Comparison of ENCODE assay signal across 8 mouse cellular contexts in the genomic region with DNA sequence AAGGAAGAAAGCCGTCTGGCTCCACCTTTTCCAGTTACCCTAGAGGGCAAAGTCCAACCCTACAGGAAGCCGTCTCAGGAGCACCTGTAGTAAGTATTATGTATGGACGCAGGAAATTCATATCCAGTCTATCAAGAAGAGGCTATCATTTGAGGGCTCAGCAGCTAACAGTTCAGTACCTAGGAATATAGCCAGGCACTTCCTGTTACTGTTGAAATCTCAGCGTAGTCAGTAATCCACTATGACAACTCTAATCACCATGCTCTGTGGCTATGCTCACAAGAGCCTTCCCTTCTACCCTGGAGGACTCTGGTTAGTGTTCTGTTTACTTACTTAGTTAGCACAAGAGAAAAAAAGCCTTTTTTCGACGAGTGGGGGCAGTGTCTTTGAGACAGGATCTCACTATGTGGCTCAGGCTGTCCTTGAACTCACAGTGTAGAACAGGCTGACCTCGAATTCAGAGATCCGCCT. TPM values are rescaled to one million over a fixed set of nuclear protein-coding genes. Genes with fewer than 3 reads are reported as not detected.
DNase-seq lines count a peak whose midpoint lies in the region; ATAC-seq and TF ChIP-seq lines count a peak whose summit lies in the region.

No protein-coding gene starts in this region.

- 62% methylated on average over 8 of the region's 8 CpGs for WGBS in embryonic facial prominence, embryonic 10.5 days
- 61% methylated on average over 8 of the region's 8 CpGs for WGBS in limb, embryonic 12.5 days
- WGBS in stomach, embryonic 15.5 days: 39% methylated on average over 8 of the region's 8 CpGs

- no peaks in the 10 kb centered on the region for H3K9me3 ChIP-seq in embryonic facial prominence, embryonic 10.5 days
- H3K9me3 ChIP-seq in limb, embryonic 12.5 days: no peaks in the 10 kb centered on the region
- H3K9me3 ChIP-seq in stomach, embryonic 15.5 days: no peaks in the 10 kb centered on the region

- intact Hi-C loops in gastrocnemius, adult 2 months (cut with DNase I): loop anchor here (5.0 to 10.0 kb wide), 3 partner anchors 146 to 253 kb away; partner anchors contain the start of genes Lars2 and Zfp445

- H3K9ac ChIP-seq in limb, embryonic 12.5 days (replicated peaks): peak overlapping the region; percentile 94
- H3K9ac ChIP-seq in stomach, embryonic 15.5 days: 0 out of 2 replicates have a peak overlapping the region, but pooled peaks have one; percentile 97

- no peak for DNase-seq in gastrocnemius, adult 2 months
- no peak for DNase-seq in gastrocnemius, postnatal 25 days
- peak; percentile 68 for DNase-seq in A20 (ENCODE audit: low read depth, low spot score)
- DNase-seq in embryonic facial prominence, embryonic 10.5 days (ENCODE audit: low spot score): no peak
- no peak for DNase-seq in cerebellum, adult 8-10 months
- DNase-seq in kidney, postnatal 4 days: no peak

- TF ChIP-seq CTCF in gastrocnemius, adult 2 months (IDR thresholded peaks at IDR 0.05): no peak

- peak overlapping the region; percentile 81 for H3K4me2 ChIP-seq in limb, embryonic 12.5 days
- peak overlapping the region; percentile 85 for H3K4me2 ChIP-seq in stomach, embryonic 15.5 days

- H3K4me1 ChIP-seq in embryonic facial prominence, embryonic 10.5 days: peaks cover 25% of the 10 kb centered on the region
- peaks cover 20% of the 10 kb centered on the region for H3K4me1 ChIP-seq in limb, embryonic 12.5 days (replicated peaks)
- H3K4me1 ChIP-seq in stomach, embryonic 15.5 days: peaks cover 19% of the 10 kb centered on the region

- H3K27me3 ChIP-seq in embryonic facial prominence, embryonic 10.5 days (replicated peaks; ENCODE audit: low read depth, poor library complexity, severe bottlenecking): no peaks in the 10 kb centered on the region
- H3K27me3 ChIP-seq in limb, embryonic 12.5 days: no peaks in the 10 kb centered on the region
- no peaks in the 10 kb centered on the region for H3K27me3 ChIP-seq in stomach, embryonic 15.5 days (replicated peaks)

- peaks cover 27% of the 10 kb centered on the region for H3K36me3 ChIP-seq in embryonic facial prominence, embryonic 10.5 days (replicated peaks)
- H3K36me3 ChIP-seq in limb, embryonic 12.5 days: peaks cover 22% of the 10 kb centered on the region
- H3K36me3 ChIP-seq in stomach, embryonic 15.5 days: 0 out of 2 replicates have a peak, but pooled peaks cover under 1% of the 10 kb centered on the region

- H3K27ac ChIP-seq in gastrocnemius, adult 2 months: 0 out of 2 replicates have a peak overlapping the region, but pooled peaks have one; percentile 98
- H3K27ac ChIP-seq in embryonic facial prominence, embryonic 10.5 days (replicated peaks): peak overlapping the region; percentile 95; the same call in 1 of the 2 replicates
- no peak overlapping the region for H3K27ac ChIP-seq in limb, embryonic 12.5 days
- peak overlapping the region; percentile 96; the same call in 1 of the 2 replicates for H3K27ac ChIP-seq in stomach, embryonic 15.5 days

- ATAC-seq in limb, embryonic 12.5 days (ENCODE audit: insufficient number of reproducible peaks, insufficient read depth, low FRiP score, low TSS enrichment, low read depth): no peak
- no peak for ATAC-seq in stomach, embryonic 15.5 days (ENCODE audit: insufficient read depth, low FRiP score, low read depth)

- H3K4me3 ChIP-seq in gastrocnemius, adult 2 months: peak overlapping the region; percentile 97
- H3K4me3 ChIP-seq in embryonic facial prominence, embryonic 10.5 days: peak overlapping the region; percentile 75
- peak overlapping the region; percentile 91 for H3K4me3 ChIP-seq in limb, embryonic 12.5 days (replicated peaks)
- H3K4me3 ChIP-seq in stomach, embryonic 15.5 days (replicated peaks): peak overlapping the region; percentile 96

RNA-seq across cellular contexts. Expression of gene Zdhhc3, which starts 1.2 kb away (rescaled TPM):
- 10 to 100 TPM; 53.2 to 55.8 TPM for total RNA-seq in gastrocnemius, adult 2 months (2021)
- total RNA-seq in gastrocnemius, postnatal 25 days (2021): 10 to 100 TPM; 48.5 to 49.5 TPM
- polyA plus RNA-seq in embryonic facial prominence, embryonic 10.5 days (2016; fragmentation: Nextera tagmentation; extraction: Ambion mirVana): 73.1 and 77.9 TPM in 2 replicates
- 74.4 TPM in 2 replicates for polyA plus RNA-seq in limb, embryonic 12.5 days (2016; fragmentation: Nextera tagmentation; extraction: Ambion mirVana)
- 73.7 and 77.8 TPM in 2 replicates for polyA plus RNA-seq in stomach, embryonic 15.5 days (2015; fragmentation: Nextera tagmentation; extraction: Ambion mirVana)

RNA-seq across cellular contexts. Expression of gene Exosc7, which starts 1.2 kb away (rescaled TPM):
- total RNA-seq in gastrocnemius, adult 2 months (2021): 10 to 100 TPM; 18.3 to 21.3 TPM
- 10 to 100 TPM; 17.3 to 19.6 TPM for total RNA-seq in gastrocnemius, postnatal 25 days (2021)
- polyA plus RNA-seq in embryonic facial prominence, embryonic 10.5 days (2016; fragmentation: Nextera tagmentation; extraction: Ambion mirVana): 129 and 143 TPM in 2 replicates
- 85.7 and 88.2 TPM in 2 replicates for polyA plus RNA-seq in limb, embryonic 12.5 days (2016; fragmentation: Nextera tagmentation; extraction: Ambion mirVana)
- polyA plus RNA-seq in stomach, embryonic 15.5 days (2015; fragmentation: Nextera tagmentation; extraction: Ambion mirVana): 125 and 136 TPM in 2 replicates

RNA-seq across cellular contexts. Expression of gene Clec3b, which starts 39.0 kb away (rescaled TPM):
- total RNA-seq in gastrocnemius, adult 2 months (2021): 10 to 100 TPM; 33.5 to 50.2 TPM
- 10 to 100 TPM; 44.1 to 65.2 TPM for total RNA-seq in gastrocnemius, postnatal 25 days (2021)
- 0.15 TPM in 1 of 2 replicates, not detected in the other for polyA plus RNA-seq in embryonic facial prominence, embryonic 10.5 days (2016; fragmentation: Nextera tagmentation; extraction: Ambion mirVana)
- polyA plus RNA-seq in limb, embryonic 12.5 days (2016; fragmentation: Nextera tagmentation; extraction: Ambion mirVana): not detected in 2 replicates
- 1.2 and 2.0 TPM in 2 replicates for polyA plus RNA-seq in stomach, embryonic 15.5 days (2015; fragmentation: Nextera tagmentation; extraction: Ambion mirVana)
